Mouse (Mus musculus) hindbrain, embryonic 13.5 days (tissue): Measurements from ENCODE around the gene Cd52. TPM values are rescaled to one million over a fixed set of nuclear protein-coding genes. Genes with fewer than 3 reads are reported as not detected.

Source experiments
- polyA plus RNA-seq: library from polyadenylated mRNA; unstranded; fragments of >200 nt; fragmentation: Nextera tagmentation; extraction: Ambion mirVana; gene quantifications from 2 replicates; pipeline ENCODE4 v1.2.1, GENCODE M21; 2015

Cd52 gene
- polyA plus RNA-seq, 1 experiment from 2014 or later, result 3.9 TPM

Other genes starting within 250 kb of the Cd52 start
- 20.9 and 23.6 TPM in 2 replicates for gene Rps6ka1, start 207.3 kb downstream of the Cd52 start, polyA plus RNA-seq
- 1,402 and 1,435 TPM in 2 replicates for gene Hmgn2, start 126.4 kb downstream of the Cd52 start, polyA plus RNA-seq
- 43.4 and 44.0 TPM in 2 replicates for gene Dhdds, start 94.2 kb downstream of the Cd52 start, polyA plus RNA-seq
- 0.17 and 0.31 TPM in 2 replicates for gene Lin28a, start 76.2 kb downstream of the Cd52 start, polyA plus RNA-seq
- gene Zfp683, start 41.2 kb downstream of the Cd52 start, polyA plus RNA-seq, result not detected in 2 replicates
- gene Crybg2, start 34.3 kb downstream of the Cd52 start, polyA plus RNA-seq, result 0.49 and 1.1 TPM in 2 replicates
- 14.7 and 16.0 TPM in 2 replicates for gene Ubxn11, start 7.5 kb upstream of the Cd52 start, polyA plus RNA-seq
- 371 and 393 TPM in 2 replicates for gene Sh3bgrl3, start 33.7 kb upstream of the Cd52 start, polyA plus RNA-seq
- 21.2 and 22.5 TPM in 2 replicates for gene Cep85, start 92.0 kb upstream of the Cd52 start, polyA plus RNA-seq
- not detected in 2 replicates for gene Gm7534, start 107.9 kb upstream of the Cd52 start, polyA plus RNA-seq
- not detected in 2 replicates for gene Catsper4, start 132.3 kb upstream of the Cd52 start, polyA plus RNA-seq
- gene Cnksr1, start 143.3 kb upstream of the Cd52 start, polyA plus RNA-seq, result 0.06 and 0.08 TPM in 2 replicates
- 0.45 and 0.56 TPM in 2 replicates for gene E130218I03Rik, start 148.6 kb upstream of the Cd52 start, polyA plus RNA-seq
- 15.5 and 15.7 TPM in 2 replicates for gene Zfp593, start 150.5 kb upstream of the Cd52 start, polyA plus RNA-seq
- 0.54 and 0.74 TPM in 2 replicates for gene Gm30191, start 151.9 kb upstream of the Cd52 start, polyA plus RNA-seq
- gene Grrp1, start 159.0 kb upstream of the Cd52 start, polyA plus RNA-seq, result 9.3 and 14.2 TPM in 2 replicates
- 35.0 and 37.3 TPM in 2 replicates for gene Pdik1l, start 192.8 kb upstream of the Cd52 start, polyA plus RNA-seq
- gene Trim63, start 220.0 kb upstream of the Cd52 start, polyA plus RNA-seq, result 0.38 and 0.51 TPM in 2 replicates
- not detected in 2 replicates for gene Slc30a2, start 248.1 kb upstream of the Cd52 start, polyA plus RNA-seq